Mouse (Mus musculus) gastrocnemius, adult 18-20 months (tissue): ENCODE results near the gene Radil. TPM values are rescaled to one million over a fixed set of nuclear protein-coding genes. Genes with fewer than 3 reads are reported as not detected.

Experiments
- DNase-seq: peaks from one replicate; pipeline ENCODE4 v3.0.0; 2021; ENCODE audit warnings: low spot score
- total RNA-seq, 2 experiments: library from RNA; stranded (reverse); gene quantifications; 2 replicates each; pipeline ENCODE4 v1.2.3; 2021

Radil gene
- total RNA-seq, 2 experiments from 2014 or later = 1.5 TPM

- DNase-seq = no peak
These were observed 102.3 kb downstream of the Radil start for GRCm38 (mm10) chr5:142448623-142449022.

GRCm38 (mm10) chr5:142448076-142448475 is 102.8 kb downstream of the Radil start:
- DNase-seq = peak; percentile 93

GRCm38 (mm10) chr5:142445709-142446108 is 105.2 kb downstream of the Radil start:
- no peak for DNase-seq

GRCm38 (mm10) chr5:142444791-142445531 is 105.9 kb downstream of the Radil start:
- DNase-seq = peak; percentile 70

GRCm38 (mm10) chr5:142443994-142444393 is 106.9 kb downstream of the Radil start:
- DNase-seq = no peak

GRCm38 (mm10) chr5:142443514-142443913 is 107.4 kb downstream of the Radil start:
- DNase-seq = no peak

GRCm38 (mm10) chr5:142442045-142442440 is 108.9 kb downstream of the Radil start:
- DNase-seq = no peak

- DNase-seq = no peak
These were observed 109.4 kb downstream of the Radil start for GRCm38 (mm10) chr5:142441332-142442044.

- DNase-seq = peak; percentile 97
These were observed 110.3 kb downstream of the Radil start for GRCm38 (mm10) chr5:142440451-142441147.

GRCm38 (mm10) chr5:142439911-142440432 is 110.9 kb downstream of the Radil start:
- peak; percentile 67 for DNase-seq

- peak; percentile 40 for DNase-seq
These were observed 112.4 kb downstream of the Radil start for GRCm38 (mm10) chr5:142438380-142438938.

GRCm38 (mm10) chr5:142435736-142436135 is 115.2 kb downstream of the Radil start:
- no peak for DNase-seq

Other genes with a start within 250 kb of the Radil start
- gene Foxk1, start 149.6 kb downstream of the Radil start, total RNA-seq = 10 to 100 TPM; 14.5 to 16.4 TPM
- gene Ap5z1, start 87.2 kb downstream of the Radil start, total RNA-seq = 1 to 10 TPM; 3.0 to 3.8 TPM
- gene Papolb, start 21.0 kb downstream of the Radil start, total RNA-seq = under 1 TPM in 1 of 2 experiments, not detected in 1; 0.19 TPM
- not detected for gene Mmd2, start 57.7 kb upstream of the Radil start, total RNA-seq
- 10 to 100 TPM; 30.3 to 32.8 TPM for gene Wipi2, start 76.6 kb upstream of the Radil start, total RNA-seq
- under 1 TPM in 1 of 2 experiments, not detected in 1; 0.24 TPM for gene Slc29a4, start 141.4 kb upstream of the Radil start, total RNA-seq